Mouse (Mus musculus) stomach, embryonic 15.5 days (tissue): ENCODE results near the gene Sh2d6. TPM values are rescaled to one million over a fixed set of nuclear protein-coding genes. Genes with fewer than 3 reads are reported as not detected.
"Not testable (repeated sequence)": the region's sequence is repeated elsewhere in the genome, so short reads cannot be mapped to it uniquely, and the experiment has no call there.

Experiments
- ATAC-seq: fragments of 200-750 bp; cut with Nextera tagmentation; 2 replicates; pipeline ENCODE4 v1.8.0; 2017; ENCODE audit warnings: low read depth, moderate number of reproducible peaks, moderate TSS enrichment; ENCODE audit not compliant: insufficient read depth, low FRiP score
- H3K27ac ChIP-seq: fragments of 300-500 bp; sonication (generic); 2 replicates; pipeline ENCODE4 v1.5.1; 2015; ENCODE audit warnings: mild to moderate bottlenecking, inconsistent platforms
- H3K27me3 ChIP-seq: fragments of 300-500 bp; sonication (generic); replicated peaks from 2 replicates; pipeline ENCODE4 v1.6.1; 2015; ENCODE audit warnings: inconsistent platforms
- H3K36me3 ChIP-seq: fragments of 300-500 bp; sonication (generic); 2 replicates; pipeline ENCODE4 v1.6.1; 2015; ENCODE audit warnings: inconsistent platforms
- H3K4me1 ChIP-seq: fragments of 300-500 bp; sonication (generic); 2 replicates; pipeline ENCODE4 v1.6.1; 2015; ENCODE audit warnings: inconsistent platforms
- H3K4me2 ChIP-seq: fragments of 300-500 bp; sonication (generic); 2 replicates; pipeline ENCODE4 v1.6.1; 2015; ENCODE audit warnings: mild to moderate bottlenecking, inconsistent platforms
- H3K4me3 ChIP-seq: fragments of 300-500 bp; sonication (generic); replicated peaks from 2 replicates; pipeline ENCODE4 v1.5.1; 2015; ENCODE audit warnings: inconsistent platforms
- H3K9ac ChIP-seq: fragments of 300-500 bp; sonication (generic); 2 replicates; pipeline ENCODE4 v1.6.1; 2015; ENCODE audit warnings: inconsistent platforms
- H3K9me3 ChIP-seq: fragments of 300-500 bp; sonication (generic); 2 replicates; pipeline ENCODE4 v1.6.1; 2016; ENCODE audit warnings: inconsistent platforms
- WGBS: fragments of 180-500 bp; shearing (Covaris S2); methylation state at CpG from one replicate; pipeline ENCODE4 v1.1.7; 2015; 5-methylcytosine and 5-hydroxymethylcytosine counted together
- polyA plus RNA-seq: library from polyadenylated mRNA; unstranded; fragments of >200 nt; fragmentation: Nextera tagmentation; extraction: Ambion mirVana; gene quantifications from 2 replicates; pipeline ENCODE4 v1.2.1, GENCODE M21; 2015

Gene Sh2d6
- polyA plus RNA-seq, 1 experiment from 2014 or later: 0.22 TPM

DNA sequence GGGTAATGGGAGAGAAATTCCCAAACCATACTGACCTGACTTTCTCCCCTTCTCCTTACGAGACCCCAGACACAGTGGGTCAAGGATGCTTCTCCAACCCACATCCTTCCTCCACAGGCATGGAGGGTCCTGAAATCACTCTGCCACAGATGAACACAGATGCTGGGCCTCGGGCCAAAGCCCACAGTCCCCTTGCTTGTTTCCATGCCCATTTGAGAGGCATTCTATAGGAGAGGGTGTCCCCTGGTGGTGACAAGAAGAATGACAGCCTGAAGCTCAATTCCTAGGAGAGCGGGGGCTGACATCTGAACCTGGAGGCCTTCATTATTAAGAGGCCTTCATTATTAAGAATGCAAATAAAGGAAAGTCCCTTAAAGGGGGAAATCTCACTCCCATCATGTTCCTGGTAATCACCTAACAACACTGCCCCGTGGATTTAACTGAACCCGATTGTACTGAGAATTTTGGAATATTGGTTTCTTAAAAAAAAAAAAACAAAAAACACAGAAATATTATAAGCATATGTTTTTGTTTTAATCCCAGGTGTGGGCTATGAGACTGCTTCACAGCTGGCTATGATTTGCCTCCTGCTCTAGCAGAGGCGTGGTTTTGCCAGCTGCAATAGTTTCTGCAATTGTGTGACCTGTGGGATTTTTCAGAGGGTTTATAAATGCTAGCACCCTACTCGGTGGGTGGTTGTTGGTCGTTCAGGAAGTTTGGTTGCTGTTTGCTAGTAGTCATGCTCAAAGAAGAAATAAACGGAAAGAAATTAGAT, 12.7 kb upstream of the Sh2d6 start:
- H3K27ac ChIP-seq: no peak overlapping the region
- H3K27me3 ChIP-seq: no peaks in the 10 kb centered on the region
- H3K4me3 ChIP-seq: no peak overlapping the region
- no peaks in the 10 kb centered on the region for H3K36me3 ChIP-seq
- ATAC-seq: no peak
- 39% methylated on average over 9 of the region's 9 CpGs for WGBS
- H3K4me1 ChIP-seq: peaks cover 6% of the 10 kb centered on the region; the same call in 1 of the 2 replicates
- no peaks in the 10 kb centered on the region for H3K9me3 ChIP-seq
- H3K4me2 ChIP-seq: no peak overlapping the region
- H3K9ac ChIP-seq: no peak overlapping the region

DNA sequence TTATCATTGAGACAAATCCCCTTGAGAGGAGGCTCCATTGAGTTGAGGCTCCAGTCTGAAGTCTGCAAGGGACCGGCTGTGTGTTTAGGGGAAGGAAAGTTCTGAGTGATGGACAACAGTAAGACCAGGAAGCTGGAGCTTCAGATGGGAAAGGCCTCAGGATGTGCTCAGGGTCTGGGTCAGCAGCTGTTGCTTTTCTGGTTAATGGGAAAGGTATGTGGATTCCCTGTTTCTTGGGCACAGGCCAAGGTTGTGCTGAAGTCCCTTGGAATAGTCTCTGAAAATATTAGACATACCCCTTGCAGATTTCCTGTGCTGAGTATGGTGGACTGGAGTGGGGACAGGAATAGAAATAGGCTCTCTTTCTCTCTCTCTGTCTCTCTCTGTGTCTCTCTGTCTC, 12.0 kb upstream of the Sh2d6 start:
- WGBS: 20% methylated on average over 1 of the region's 1 CpGs
- not testable (repeated sequence) for H3K4me1 ChIP-seq
- peak; percentile 66; the same call in 1 of the 2 replicates for ATAC-seq

DNA sequence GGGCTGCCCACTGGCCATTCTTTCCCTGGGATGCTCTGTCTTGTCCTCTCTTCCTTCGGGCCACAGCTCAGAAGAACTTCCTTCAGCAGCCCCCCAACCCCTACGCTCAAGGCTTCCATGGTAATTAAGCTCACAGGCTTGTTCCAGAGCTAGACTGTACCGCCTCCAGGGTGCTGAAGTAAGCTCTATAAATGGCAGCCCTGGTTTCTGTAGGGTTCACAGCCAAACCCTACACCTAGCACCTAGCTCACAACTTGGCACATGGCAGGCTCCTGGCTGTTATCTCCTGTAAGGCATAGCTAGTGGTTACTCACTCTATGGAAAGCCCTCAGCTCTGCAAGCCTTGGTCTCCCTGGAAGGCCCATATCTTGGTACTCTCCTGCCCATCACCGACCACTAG, 11.1 kb upstream of the Sh2d6 start:
- peaks cover 2% of the 10 kb centered on the region; the same call in 1 of the 2 replicates for H3K4me1 ChIP-seq
- WGBS: 71% methylated on average over 4 of the region's 4 CpGs
- H3K36me3 ChIP-seq: no peaks in the 10 kb centered on the region
- H3K9ac ChIP-seq: no peak overlapping the region
- H3K4me2 ChIP-seq: no peak overlapping the region
- H3K9me3 ChIP-seq: no peaks in the 10 kb centered on the region
- H3K27ac ChIP-seq: no peak overlapping the region
- H3K4me3 ChIP-seq: no peak overlapping the region
- H3K27me3 ChIP-seq: no peaks in the 10 kb centered on the region
- ATAC-seq: no peak

More for the DNA sequence above, 12.0 kb upstream of the Sh2d6 start:
- H3K27me3 ChIP-seq, H3K9ac ChIP-seq, H3K36me3 ChIP-seq, H3K27ac ChIP-seq, H3K9me3 ChIP-seq, H3K4me2 ChIP-seq, H3K4me3 ChIP-seq: not testable (repeated sequence)

DNA sequence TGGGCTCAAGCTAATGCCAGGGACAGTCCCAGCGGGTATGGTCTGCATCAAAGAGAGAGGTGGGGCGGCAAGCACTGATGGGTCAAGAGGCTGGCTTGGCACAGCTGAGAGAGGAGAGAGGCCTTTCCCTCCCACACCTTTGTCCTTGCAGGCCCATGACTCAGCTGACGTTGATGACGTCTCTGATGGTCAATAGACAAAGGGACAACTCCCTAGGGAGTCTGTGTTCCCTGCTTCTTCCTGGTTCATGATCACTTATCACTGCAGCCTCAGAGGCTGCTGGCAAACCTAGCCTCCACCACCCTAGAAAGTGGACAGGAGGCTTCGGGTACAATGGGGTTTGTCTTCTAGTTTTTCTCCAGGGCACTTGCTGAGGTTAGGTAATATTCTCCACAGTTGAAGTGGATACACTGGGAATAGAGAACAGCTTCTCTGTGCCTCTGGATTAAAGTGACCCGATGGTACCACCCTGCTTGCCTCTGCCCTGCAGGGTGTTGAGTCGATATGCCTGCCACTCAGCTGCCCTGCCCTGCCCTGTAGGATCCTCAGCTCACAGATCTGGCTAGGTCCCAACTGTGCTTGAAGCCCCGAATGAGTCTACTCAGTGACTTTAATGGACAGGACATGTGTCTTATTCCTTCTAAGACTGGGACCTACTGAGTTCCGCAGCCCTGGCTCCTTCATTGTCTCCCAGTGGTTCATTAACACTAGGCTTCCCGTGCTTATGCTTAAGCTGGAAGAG, 7.1 kb upstream of the Sh2d6 start:
- no peaks in the 10 kb centered on the region for H3K4me1 ChIP-seq
- H3K27me3 ChIP-seq: no peaks in the 10 kb centered on the region
- H3K4me3 ChIP-seq: no peak overlapping the region
- no peak overlapping the region for H3K27ac ChIP-seq
- no peak overlapping the region for H3K4me2 ChIP-seq
- peak; percentile 17; the same call in 1 of the 2 replicates for ATAC-seq
- no peak overlapping the region for H3K9ac ChIP-seq
- 77% methylated on average over 10 of the region's 10 CpGs for WGBS
- H3K9me3 ChIP-seq: no peaks in the 10 kb centered on the region
- no peaks in the 10 kb centered on the region for H3K36me3 ChIP-seq

DNA sequence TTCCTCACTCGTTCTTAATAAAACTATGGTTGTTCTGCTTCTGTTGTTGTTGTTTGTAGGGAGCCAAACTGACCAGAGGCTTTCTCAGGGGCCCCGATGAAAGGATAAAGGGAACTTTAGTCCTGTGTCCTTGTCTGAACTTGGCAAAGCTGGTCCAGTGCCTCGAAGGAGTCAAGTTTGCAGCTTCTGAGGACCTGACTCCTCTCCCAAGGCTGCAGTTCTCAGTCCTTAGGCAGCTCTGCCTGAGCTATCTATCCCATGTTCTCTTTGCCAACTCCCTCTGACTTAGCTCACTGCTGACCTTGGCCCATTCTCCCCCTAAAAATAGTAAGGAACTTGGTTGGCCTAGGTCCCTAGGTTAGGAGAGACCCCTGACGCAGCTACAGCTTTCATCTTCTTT, 5.6 kb upstream of the Sh2d6 start:
- no peak overlapping the region for H3K4me2 ChIP-seq
- H3K4me1 ChIP-seq: no peaks in the 10 kb centered on the region
- H3K9me3 ChIP-seq: no peaks in the 10 kb centered on the region
- H3K27me3 ChIP-seq: no peaks in the 10 kb centered on the region
- no peak overlapping the region for H3K9ac ChIP-seq
- WGBS: 74% methylated on average over 4 of the region's 4 CpGs
- H3K27ac ChIP-seq: no peak overlapping the region
- no peak overlapping the region for H3K4me3 ChIP-seq
- no peaks in the 10 kb centered on the region for H3K36me3 ChIP-seq
- no peak for ATAC-seq

DNA sequence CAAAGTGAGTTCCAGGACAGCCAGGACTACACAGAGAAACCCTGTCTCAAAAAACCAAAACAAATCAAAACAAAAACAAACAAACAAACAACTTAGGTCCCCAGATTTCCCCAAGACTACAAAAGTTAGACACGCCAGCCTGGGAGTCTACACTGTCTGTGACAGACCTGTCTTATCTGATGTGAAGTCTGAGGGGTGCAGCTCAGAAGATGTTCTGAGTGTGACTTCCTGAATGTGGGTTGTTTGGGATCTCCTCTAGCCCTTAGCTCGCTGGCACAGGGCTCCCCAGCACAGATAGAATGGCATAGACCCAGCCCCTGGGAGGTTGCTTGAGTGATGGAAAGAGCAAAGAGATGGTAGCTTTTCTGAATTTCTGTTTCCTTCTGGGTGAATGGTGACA, 2.7 kb upstream of the Sh2d6 start:
- H3K4me2 ChIP-seq: no peak overlapping the region
- no peak overlapping the region for H3K27ac ChIP-seq
- no peaks in the 10 kb centered on the region for H3K36me3 ChIP-seq
- H3K27me3 ChIP-seq: no peaks in the 10 kb centered on the region
- 83% methylated on average over 2 of the region's 2 CpGs for WGBS
- H3K4me3 ChIP-seq: no peak overlapping the region
- H3K4me1 ChIP-seq: peaks cover 8% of the 10 kb centered on the region; the same call in 1 of the 2 replicates
- no peaks in the 10 kb centered on the region for H3K9me3 ChIP-seq
- no peak overlapping the region for H3K9ac ChIP-seq
- ATAC-seq: no peak

DNA sequence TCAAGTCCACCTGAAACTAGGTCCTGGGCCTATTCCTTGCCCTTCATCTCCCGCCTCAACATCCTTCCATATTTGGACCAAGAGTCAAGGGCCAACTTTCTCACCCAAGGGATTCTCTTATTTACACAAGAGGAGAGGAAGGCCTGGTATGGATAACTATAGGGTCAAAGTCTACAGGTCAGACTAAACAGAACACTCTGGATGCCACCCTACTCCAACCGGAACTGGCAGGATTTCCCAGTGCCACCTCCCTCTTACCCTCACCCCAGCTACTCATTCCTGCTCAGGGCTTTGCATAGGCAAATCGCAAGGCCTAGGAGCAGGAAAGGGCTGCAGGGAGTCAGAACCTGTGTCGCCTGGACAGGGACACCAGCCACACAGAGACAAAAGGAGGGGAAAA, 1.7 kb upstream of the Sh2d6 start:
- no peak overlapping the region for H3K27ac ChIP-seq
- 75% methylated on average over 4 of the region's 4 CpGs for WGBS
- H3K4me2 ChIP-seq: no peak overlapping the region
- no peaks in the 10 kb centered on the region for H3K36me3 ChIP-seq
- ATAC-seq: no peak
- no peak overlapping the region for H3K4me3 ChIP-seq
- H3K9me3 ChIP-seq: no peaks in the 10 kb centered on the region
- no peak overlapping the region for H3K9ac ChIP-seq
- H3K27me3 ChIP-seq: no peaks in the 10 kb centered on the region
- peaks cover 8% of the 10 kb centered on the region; the same call in 1 of the 2 replicates for H3K4me1 ChIP-seq

DNA sequence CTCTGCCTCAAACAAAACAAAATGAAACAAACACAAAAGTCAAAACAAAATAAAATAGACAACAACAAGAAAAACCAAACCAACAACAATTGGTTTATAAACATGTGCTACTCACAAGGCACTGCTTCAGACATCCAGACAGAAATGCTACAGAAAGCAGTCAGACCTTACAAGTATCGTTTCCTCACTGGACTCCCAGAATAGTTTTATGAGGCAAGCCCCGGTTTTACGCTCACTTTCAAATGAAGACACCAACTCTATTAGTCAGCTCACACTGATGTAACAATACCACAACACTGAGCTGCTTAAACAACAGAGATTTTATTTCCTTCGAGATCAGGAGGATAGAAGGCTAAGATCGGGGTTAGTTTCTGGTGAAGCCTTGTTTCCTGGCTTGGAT, 781 bp upstream of the Sh2d6 start:
- no peaks in the 10 kb centered on the region for H3K36me3 ChIP-seq
- H3K27me3 ChIP-seq: no peaks in the 10 kb centered on the region
- H3K4me3 ChIP-seq: no peak overlapping the region
- WGBS: 88% methylated on average over 5 of the region's 5 CpGs
- ATAC-seq: no peak
- H3K9me3 ChIP-seq: no peaks in the 10 kb centered on the region
- no peak overlapping the region for H3K9ac ChIP-seq
- no peak overlapping the region for H3K27ac ChIP-seq
- no peak overlapping the region for H3K4me2 ChIP-seq
- peaks cover 8% of the 10 kb centered on the region; the same call in 1 of the 2 replicates for H3K4me1 ChIP-seq

DNA sequence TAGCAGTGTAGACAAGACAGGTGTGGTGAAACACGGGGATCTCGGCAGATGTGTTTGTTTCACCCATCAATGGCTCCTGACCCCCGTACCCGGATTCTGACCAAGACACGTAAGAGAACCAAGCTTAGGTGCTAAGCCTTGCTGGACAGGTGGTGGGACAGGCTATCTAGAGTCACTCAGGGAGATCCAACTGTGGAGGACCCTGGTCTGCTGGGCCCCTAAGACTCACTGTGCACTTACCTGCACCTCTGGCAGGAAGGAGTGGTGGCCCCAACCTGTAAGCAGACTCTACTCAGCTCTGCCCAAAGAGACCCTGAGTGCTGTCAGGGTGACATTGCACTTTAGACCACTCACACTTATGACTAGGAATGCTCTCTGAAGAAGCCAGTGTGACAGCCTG, 603 bp downstream of the Sh2d6 start:
- H3K4me3 ChIP-seq: no peak overlapping the region
- H3K27ac ChIP-seq: no peak overlapping the region
- no peaks in the 10 kb centered on the region for H3K27me3 ChIP-seq
- no peak for ATAC-seq
- no peak overlapping the region for H3K4me2 ChIP-seq
- H3K4me1 ChIP-seq: peaks cover 8% of the 10 kb centered on the region; the same call in 1 of the 2 replicates
- H3K36me3 ChIP-seq: no peaks in the 10 kb centered on the region
- H3K9ac ChIP-seq: no peak overlapping the region
- WGBS: 91% methylated on average over 5 of the region's 5 CpGs
- H3K9me3 ChIP-seq: no peaks in the 10 kb centered on the region

DNA sequence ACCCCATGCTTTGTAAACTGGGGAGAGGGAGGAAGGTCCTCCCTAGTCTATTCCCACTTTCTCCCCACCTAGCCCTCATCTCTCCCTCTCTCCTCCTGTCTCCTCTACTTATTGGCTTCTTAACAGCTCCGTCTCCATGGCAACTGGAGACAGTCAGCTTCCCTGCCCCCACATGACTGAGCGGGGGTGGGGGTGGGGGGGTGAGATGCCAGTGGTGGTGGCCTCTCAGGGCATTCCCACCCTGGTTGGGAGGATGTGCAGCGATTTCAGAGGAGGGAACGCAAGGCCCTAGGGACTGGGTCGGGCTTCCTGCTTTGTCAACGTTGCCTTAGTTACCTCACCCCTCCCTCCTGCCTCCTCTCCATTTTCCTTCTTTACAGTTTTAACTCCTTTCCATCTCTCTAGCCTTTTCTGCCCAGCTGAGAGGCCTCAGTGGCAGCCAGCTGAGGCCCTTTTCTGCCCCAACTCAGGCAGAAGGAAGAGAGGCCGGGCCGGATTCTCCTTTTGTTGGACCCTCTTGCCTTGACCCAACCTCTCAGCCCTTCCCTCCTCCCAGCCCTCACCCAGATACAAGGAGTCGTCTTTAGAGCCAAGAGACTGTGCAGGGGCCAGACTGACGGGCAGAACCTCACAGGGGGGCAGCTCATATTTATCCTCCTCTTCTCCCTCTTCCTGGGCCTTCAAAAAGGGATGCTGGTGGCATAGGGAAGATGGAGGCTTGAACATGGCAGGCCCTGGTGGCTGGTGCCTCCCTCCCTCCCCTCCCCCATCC, 1.4 kb downstream of the Sh2d6 start:
- H3K27me3 ChIP-seq: no peaks in the 10 kb centered on the region
- H3K9me3 ChIP-seq: no peaks in the 10 kb centered on the region
- 21% methylated on average over 10 of the region's 10 CpGs for WGBS
- peaks cover 8% of the 10 kb centered on the region; the same call in 1 of the 2 replicates for H3K4me1 ChIP-seq
- peak; percentile 32; the same call in 1 of the 2 replicates for ATAC-seq
- peak overlapping the region; percentile 35; the same call in 1 of the 2 replicates for H3K27ac ChIP-seq
- H3K4me2 ChIP-seq: 0 out of 2 replicates have a peak overlapping the region, but pooled peaks have one; percentile 8
- H3K36me3 ChIP-seq: no peaks in the 10 kb centered on the region
- no peak overlapping the region for H3K9ac ChIP-seq
- H3K4me3 ChIP-seq: no peak overlapping the region

DNA sequence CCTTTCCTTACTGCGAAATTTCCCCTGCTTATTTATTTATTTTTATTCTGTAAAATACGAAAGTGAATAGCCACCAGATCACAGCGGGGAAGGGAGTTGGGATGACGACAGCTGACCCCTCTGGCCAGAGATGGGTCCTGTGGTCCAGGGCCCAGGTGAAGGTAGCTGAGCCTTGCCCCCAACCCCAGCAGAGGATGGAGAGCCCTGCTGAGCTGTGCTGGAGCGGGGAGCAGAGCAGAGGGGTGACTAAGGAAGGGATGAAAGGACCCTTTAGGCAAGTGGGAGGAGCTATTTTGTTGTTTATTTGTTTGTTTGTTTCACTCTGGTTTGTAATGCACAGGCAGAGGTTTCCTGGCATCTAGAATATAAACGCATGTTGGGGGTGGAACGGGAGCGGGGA, 2.2 kb downstream of the Sh2d6 start:
- ATAC-seq: no peak
- Histone ChIP-seq H3K27me3 (no peaks in the 10 kb centered on the region), H3K27ac (no peak overlapping the region), H3K4me3 (no peak overlapping the region), H3K9ac (no peak overlapping the region), H3K36me3 (no peaks in the 10 kb centered on the region), H3K4me1 (peaks cover 8% of the 10 kb centered on the region; the same call in 1 of the 2 replicates), H3K9me3 (no peaks in the 10 kb centered on the region), H3K4me2 (no peak overlapping the region)
- WGBS: 43% methylated on average over 8 of the region's 8 CpGs
